Mouse (Mus musculus) layer of hippocampus, postnatal 36 days (tissue): ENCODE measurements at regions not wholly inside any gene's neighbourhood (a gene's known extent, or its start where the extent isn't known, plus 50 kb on each side); places are given as distances from the start of the nearest gene placed in this dataset.

Source experiments
- DNase-seq, 2 experiments: peaks; one replicate each; pipeline ENCODE4 v3.0.0; 2022

DNA sequence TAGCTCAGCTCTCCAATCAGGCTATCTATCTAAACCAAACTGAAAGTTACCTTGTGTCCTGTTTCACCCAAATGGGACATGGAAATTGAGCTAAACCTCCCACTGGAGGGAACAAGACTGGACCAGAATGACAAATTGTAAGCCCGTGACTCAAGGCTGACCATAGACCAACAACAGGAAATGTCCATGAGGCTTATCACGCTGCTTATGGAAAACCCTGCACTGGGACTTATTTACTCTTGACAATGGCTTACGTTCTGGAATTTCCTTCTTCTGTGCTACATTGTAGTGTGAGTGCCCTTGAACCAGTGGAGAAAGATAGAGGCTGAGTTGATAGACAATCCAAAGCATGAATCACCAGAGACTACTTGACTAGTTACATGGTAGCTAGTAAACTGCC, 87.5 kb upstream of the Phactr1 start:
- no peak for DNase-seq

DNA sequence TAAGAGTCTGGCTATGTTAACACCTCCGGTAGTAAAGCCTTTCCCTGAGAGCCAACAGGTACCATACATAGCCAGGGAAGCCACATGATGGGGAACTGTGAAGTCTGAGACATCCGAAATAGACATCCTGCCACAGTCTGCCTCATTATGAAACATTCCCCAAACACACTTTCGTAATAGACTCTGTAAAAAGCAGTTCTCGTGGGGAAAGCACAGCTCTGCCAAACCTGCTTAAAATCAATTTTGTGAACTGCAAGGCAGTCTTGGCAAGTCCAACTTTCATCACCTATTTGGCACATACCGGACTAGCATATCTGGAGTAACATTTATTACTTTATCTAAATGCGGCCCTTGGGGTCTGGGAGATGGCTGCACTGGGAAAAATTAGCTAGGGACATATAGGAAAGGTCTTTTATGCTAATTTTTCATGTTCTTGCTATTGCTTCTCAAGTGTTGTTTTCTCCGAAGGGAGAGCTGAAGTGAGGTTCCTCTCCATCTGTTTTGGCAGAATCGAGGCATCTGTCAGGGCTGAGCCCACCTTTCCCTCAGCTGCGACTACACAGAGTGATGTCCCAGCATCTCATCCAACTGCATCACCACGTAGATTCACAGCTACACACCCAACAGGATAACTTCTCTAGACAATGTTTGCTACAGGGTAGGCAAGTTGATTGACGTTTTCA, 86.8 kb upstream of the Phactr1 start:
- no peak for DNase-seq

DNA sequence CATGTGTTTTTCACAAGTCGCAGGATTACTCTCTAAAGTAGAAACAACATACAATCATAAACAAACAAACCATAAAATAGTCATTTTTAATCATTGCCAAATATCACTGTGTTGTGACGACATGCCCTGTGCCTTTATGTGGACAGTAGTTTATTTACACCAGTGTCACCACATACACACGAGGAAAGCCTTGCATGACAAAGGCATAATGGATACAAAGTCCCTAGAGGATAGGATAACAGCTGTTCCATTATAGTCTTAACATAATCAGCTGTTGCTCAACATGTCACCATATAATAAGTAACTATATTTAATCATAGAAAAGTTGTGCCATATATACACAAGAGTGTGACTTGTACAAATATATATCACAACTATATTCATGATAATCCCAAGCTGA, 85.2 kb upstream of the Phactr1 start:
- no peak for DNase-seq

DNA sequence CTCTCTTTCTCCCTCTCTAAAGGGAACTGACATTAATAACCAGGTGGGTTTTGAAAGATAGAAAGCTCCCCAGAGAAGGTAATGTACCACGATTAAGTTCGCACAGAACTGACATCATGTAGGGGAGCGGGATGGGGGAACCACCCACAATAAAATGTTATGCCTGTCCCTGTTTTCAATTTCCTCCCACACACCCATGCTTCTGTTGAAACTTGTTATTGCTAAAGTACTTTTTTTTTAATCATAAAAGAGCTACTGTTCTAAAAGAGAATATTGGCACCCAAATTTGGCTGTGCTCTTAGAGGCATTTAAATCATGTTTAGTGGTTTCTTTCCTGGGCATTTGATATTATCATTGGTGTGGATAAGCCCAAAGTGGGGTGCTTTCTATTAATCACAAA, 82.6 kb upstream of the Phactr1 start:
- no peak for DNase-seq

DNA sequence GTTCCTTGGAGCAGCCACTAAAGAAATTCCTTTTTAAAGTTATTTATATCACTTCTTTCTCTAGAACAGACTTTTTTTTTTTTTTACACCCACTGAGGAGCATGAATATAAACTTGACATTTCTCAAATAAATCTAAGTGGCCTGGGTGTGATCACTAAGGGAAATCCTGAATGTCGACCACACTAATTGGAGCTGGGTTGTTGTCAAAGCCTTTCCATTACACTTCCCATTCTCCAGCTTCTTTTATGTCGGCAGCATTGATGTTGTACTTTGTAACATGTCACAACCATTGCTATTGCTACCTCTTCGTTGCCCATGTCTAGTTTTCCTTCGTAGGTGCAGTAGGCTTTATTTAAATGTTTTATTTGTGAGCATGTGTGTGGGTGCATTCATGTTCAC, 77.1 kb upstream of the Phactr1 start:
- DNase-seq, result no peak

DNA sequence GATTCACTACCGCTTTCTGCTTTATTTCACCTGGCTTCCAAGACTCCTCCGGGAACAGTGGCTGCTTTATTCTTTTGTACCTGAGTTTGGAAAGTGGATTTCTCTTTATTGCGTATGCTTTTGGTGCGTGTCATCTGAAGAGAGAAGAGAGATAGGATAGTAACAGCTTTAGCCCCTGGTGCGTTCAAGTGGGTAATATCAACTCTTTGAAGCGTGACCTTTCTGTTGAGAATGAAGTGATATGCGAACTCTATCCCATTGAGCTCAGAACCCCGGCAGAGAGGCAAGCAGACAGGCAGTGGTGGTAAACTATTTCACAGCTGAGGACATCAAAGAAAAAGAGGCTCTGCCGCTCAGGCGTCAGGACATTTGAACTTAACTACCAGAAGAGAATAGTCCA, 72.7 kb upstream of the Phactr1 start:
- no peak for DNase-seq

DNA sequence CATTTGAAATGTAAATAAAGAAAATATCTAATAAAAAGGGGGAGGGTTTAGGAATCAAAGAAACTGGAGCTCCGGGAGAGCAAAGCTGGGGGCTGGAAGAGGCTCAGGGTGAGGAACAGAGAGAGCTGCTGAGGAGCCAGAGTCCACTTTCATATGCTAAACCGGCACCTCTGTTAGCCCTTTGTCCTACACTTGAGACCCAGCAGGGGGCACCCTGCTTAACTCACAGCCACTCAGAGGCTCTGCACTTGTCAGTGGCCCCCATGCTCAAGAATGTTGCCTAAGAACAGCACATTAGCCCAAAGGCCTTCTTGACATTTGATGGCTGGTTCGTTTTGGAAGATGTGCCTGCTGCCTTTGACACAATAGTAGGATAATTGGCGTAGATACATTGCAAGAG, 71.5 kb upstream of the Phactr1 start:
- DNase-seq, result no peak

DNA sequence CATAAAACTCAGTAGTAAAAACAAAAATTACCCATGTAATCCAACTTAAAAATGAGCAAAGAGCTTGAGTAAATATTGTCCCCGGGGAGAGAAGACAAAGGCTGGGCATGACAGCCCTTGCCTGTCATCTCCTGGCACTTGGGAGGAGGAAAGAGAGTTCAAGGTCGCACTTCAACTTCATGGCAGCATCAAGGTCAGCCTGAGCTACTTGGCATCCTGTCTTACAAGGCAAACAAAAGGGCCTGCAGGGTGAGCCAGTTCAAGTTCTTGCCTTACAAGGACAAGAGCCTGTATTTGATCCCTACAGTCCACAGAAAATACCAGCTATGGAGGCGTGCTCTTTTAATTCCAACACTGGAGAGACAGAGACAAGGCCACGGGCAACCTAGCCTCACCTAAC, 67.1 kb upstream of the Phactr1 start:
- no peak for DNase-seq

DNA sequence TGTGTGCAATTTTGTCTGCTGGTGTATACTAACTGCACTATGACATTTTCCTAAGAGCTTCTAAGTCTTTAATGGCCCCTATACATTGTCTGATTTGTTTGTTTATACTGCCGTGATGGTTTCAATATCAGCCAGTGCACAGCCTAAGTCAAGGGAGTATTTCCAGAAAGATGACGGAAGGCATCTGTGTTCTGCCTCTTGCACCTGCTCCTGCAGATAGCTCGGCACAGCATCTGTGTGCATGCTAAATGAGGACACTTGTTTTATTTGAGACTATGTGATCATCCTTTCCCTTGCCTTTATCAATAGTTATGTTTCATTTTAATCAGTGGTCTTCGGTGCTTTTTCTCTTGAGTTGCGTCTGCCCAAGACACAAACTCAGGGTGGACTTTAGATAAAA, 64.6 kb upstream of the Phactr1 start:
- DNase-seq, result no peak

DNA sequence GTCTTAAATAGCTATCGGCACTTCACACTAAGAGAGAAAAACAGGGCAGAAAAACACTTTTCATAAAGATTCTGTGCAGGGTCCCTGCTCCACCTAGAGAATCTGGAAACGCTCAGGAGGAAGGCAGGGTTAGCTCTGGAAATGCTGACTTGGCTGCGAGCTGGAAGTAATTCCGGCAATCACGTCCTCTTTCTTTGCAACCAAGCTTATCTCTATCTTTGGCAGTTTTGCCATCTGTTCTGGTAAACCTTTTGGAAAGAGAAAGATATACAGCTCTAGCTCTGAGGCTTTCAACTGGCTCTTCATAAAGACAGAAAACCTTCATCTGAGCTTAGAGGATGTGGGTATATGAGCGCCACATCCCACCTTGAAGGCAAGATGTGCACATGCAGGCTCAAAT, 63.2 kb upstream of the Phactr1 start:
- no peak for DNase-seq

DNA sequence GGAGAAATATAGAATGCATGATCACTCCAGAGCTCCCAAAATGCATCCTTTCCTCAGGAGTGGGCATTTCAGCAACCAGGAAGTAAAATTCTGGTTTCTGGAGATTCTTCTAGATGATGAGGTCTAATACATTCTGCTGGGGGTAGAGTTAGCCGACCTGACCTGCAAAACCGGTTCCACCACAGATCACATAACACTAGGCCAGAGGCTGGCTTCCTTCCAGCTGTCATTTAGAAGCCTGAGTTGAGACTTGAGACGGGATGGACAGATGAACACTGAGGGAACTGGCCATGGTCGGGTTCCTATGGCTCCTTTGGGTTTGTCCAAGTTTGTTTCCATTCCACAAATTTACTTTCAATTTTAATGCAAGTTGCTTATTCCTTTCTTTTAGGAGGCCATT, 62.6 kb upstream of the Phactr1 start:
- no peak for DNase-seq

DNA sequence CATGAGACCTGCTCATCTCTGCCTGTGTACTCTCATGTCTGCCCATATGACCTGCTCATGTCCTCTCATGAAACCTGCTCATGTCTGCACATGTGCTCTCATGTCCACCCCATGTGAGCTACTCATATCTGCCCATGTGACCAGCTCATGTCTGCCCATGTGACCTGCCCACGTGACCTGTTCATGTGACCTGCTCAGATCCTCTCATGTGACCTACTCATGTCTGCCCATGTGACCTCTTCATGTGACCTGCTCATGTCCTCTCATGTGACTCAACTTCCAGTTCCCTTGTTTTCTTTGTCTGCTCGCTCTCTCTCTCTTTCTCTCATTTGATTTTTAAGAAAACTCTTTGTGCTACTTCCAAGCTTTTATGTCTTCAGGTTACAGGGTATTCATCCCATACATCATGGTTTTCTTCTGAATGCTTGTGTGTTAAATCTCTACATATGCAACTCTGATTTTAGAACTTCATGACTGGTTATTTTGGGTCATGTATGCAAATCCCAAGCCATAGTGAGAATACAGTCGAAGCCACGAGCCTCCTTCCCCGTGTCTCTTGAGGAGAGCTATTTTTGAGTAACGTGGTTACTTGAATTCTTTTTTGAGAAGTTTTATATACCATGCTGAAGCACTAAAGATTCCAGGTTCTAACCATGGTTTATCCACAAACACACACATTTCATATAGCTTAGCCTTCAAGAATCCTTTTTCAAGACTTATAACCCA, 60.7 kb upstream of the Phactr1 start:
- no peak for DNase-seq

DNA sequence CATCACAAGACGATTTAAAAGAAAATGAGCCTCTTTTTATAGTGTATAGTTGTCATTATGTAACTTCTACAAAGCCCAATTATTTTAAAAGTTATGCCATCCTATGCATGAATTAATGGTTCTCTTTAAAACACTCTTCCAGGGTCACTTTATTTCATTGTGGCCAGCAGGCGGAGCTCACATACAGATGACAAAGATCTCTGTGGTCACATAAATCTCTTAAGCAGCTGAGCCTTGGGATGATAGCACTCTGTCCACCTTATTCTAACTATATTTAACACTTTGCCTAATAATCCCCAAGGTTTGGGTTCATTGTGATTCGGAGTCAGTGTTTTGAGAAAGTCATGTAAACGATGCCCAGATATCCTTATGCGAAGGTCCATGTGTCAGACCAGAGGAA, 56.9 kb upstream of the Phactr1 start:
- DNase-seq, result peak; percentile 26 to 33
